Mouse (Mus musculus) brown adipose tissue, adult 24 weeks (tissue): ENCODE measurements around the gene Hypk. TPM values are rescaled to one million over a fixed set of nuclear protein-coding genes. Genes with fewer than 3 reads are reported as not detected.

ENCODE experiments used
- H3K27ac ChIP-seq: fragments of 200-500 bp; replicated peaks from 2 replicates; pipeline ENCODE4 v1.5.1; 2012; ENCODE audit warnings: low read depth, mild to moderate bottlenecking, low read length
- H3K4me1 ChIP-seq: fragments of 200-500 bp; 2 replicates; pipeline ENCODE4 v1.6.1; 2012; ENCODE audit warnings: low read length, mixed read lengths; ENCODE audit not compliant: control insufficient read depth, insufficient read depth, insufficient read length
- H3K4me3 ChIP-seq: fragments of 200-500 bp; 2 replicates; pipeline ENCODE4 v1.5.1; 2012; ENCODE audit warnings: low read depth, mild to moderate bottlenecking, low read length, moderate library complexity; ENCODE audit not compliant: insufficient read depth
- polyA plus RNA-seq: library from polyadenylated mRNA; stranded (reverse); fragments of >200 nt; gene quantifications from 2 replicates; pipeline ENCODE4 v1.2.4, GENCODE M21; 2012; ENCODE audit not compliant: missing spikeins, insufficient read depth, insufficient read length

Gene Hypk
- 114 and 117 TPM in 2 replicates for polyA plus RNA-seq

GRCm38 (mm10) chr2:121452990-121453389, at the start of gene Hypk:
Gene Hypk, plus strand, starts transcription at chr2:121453290.
- H3K27ac ChIP-seq = no peak within 1 kb of the TSS
- no peak within 1 kb of the TSS for H3K4me3 ChIP-seq
- peaks cover 3% of the 10 kb centered on the region; the same call in 1 of the 2 replicates for H3K4me1 ChIP-seq

DNA sequence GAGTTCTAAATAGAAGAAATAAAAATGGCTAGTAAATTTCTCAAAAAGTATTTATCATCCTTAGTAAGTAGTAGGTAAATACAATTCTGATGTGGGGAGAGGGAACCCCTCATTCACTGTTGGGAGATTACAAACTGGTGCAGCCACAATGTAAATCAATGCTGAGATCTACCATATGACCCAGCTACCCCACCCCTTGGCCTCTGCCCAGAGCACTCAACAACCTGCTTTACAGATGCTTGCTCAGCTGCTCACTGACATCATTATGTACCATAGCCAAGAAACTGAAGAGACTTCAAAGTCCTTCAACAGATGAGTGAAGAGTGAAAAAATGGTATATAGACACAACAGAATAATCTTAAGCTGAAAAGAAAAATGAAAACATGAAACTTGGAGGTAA, 49.8 kb upstream of the Hypk start:
- Histone ChIP-seq H3K4me1 (no peaks in the 10 kb centered on the region), H3K4me3 (no peak overlapping the region)

DNA sequence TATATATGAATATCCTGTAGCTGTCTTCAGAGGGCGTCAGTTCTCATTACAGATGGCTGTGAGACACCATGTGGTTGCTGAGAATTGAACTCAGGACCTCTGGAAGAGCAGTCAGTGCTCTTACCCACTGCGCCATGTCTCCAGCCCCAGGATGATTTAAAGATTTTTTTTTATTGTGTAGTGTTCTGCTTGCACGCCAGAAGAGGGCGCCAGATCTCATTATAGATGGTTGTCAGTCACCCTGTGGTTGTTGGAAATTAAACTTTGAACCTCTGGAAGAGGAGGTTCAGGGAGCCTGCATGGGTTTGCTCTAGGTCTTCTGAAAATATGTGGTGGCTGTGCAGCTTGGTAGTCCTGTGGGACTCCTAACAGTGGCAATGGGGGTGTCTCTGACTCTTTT, 44.9 kb upstream of the Hypk start:
- H3K27ac ChIP-seq = no peak overlapping the region
- no peaks in the 10 kb centered on the region for H3K4me1 ChIP-seq
- no peak overlapping the region for H3K4me3 ChIP-seq

More for the DNA sequence above, 49.8 kb upstream of the Hypk start:
- H3K27ac ChIP-seq = no peak overlapping the region

GRCm38 (mm10) chr2:121412843-121413386, 40.2 kb upstream of the Hypk start:
- peak overlapping the region; percentile 69 for H3K4me3 ChIP-seq
- H3K4me1 ChIP-seq = peaks cover 8% of the 10 kb centered on the region; the same call in 1 of the 2 replicates
- H3K27ac ChIP-seq = peak overlapping the region; percentile 86

- peaks cover 8% of the 10 kb centered on the region; the same call in 1 of the 2 replicates for H3K4me1 ChIP-seq
- peak within 1 kb of the TSS; percentile 98 for H3K4me3 ChIP-seq
- peak within 1 kb of the TSS; percentile 88 for H3K27ac ChIP-seq
Measured at GRCm38 (mm10) chr2:121413387-121414042, 39.6 kb upstream of the Hypk start, which contains the start of the genes Pdia3 and Catsper2. Gene Pdia3, plus strand, starts transcription at chr2:121413775. Gene Catsper2, minus strand, starts transcription at chr2:121413792.

DNA sequence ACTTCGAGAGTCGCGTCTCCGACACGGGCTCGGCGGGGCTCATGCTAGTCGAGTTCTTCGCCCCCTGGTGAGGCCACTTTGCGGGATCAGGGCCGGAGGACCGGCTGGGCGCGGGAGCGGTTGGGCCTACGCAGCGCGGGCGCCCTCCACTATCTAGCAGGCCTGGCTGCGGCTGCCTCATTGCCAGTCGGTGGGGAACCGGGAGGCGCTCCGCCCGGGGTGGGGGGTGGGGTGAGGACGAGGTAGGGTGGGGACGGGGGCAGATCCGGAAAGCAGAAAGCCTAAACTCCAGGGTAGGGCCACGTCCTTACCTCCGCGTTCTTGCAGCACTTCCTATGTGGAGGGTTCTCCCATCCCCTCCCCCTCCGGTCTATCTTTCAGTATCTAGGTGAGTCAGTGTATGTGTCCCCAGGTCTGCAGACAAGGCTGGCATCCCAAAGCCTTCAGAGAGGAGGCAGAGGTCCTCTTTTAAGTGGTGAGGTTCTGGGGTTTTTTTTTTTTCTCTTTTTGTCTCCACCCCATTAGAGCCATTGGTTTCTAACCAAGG, 38.9 kb upstream of the Hypk start:
- Histone ChIP-seq H3K27ac (peak overlapping the region; percentile 88), H3K4me1 (peaks cover 8% of the 10 kb centered on the region; the same call in 1 of the 2 replicates)

DNA sequence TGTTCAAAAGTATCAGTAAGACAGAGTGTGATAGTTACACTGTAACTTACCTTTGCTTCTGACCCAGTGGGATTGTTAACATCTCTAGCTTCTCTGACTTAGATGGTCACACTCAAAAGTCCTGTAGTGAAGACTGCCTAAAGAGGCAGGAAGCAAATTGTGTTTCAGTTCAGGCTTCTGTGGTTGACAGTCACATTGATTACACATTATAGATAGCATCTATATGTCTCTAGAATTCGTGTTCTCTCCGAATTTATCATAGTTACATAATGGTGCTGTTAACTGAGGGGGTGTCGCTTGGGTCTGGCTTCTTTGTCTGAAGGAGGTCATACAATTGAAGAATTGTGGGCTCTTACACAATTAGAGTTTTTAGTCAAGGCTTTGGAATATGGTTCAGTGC, 38.0 kb upstream of the Hypk start:
- 0 out of 2 replicates have a peak overlapping the region, but pooled peaks have one; percentile 1 for H3K4me3 ChIP-seq
- H3K27ac ChIP-seq = no peak overlapping the region
- peaks cover 8% of the 10 kb centered on the region; the same call in 1 of the 2 replicates for H3K4me1 ChIP-seq

More for the DNA sequence above, 38.9 kb upstream of the Hypk start:
- H3K4me3 ChIP-seq = peak overlapping the region; percentile 98

GRCm38 (mm10) chr2:121415591-121415990, 37.5 kb upstream of the Hypk start:
- no peak overlapping the region for H3K4me3 ChIP-seq
- H3K27ac ChIP-seq = no peak overlapping the region
- H3K4me1 ChIP-seq = peaks cover 8% of the 10 kb centered on the region; the same call in 1 of the 2 replicates

DNA sequence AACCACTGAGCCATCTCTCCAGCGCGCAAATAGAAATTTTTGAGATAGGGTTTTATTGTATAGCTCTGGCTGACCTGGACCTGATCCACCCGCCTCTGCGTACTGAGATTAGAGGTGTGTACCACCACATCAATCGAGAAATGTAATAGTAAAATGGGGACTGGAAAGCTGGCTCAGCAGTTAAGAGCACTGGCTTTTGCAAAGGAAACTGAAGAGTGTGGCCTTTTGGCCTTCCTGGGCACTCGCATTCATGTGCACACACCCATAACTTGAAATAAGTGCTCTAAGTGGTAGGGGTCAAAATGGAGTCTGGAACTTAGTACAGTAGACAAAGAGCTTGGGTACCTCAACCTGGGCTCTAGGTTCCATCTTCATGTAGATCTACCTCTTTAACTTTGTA, 36.7 kb upstream of the Hypk start:
- Histone ChIP-seq H3K27ac (no peak overlapping the region), H3K4me3 (no peak overlapping the region), H3K4me1 (peaks cover 8% of the 10 kb centered on the region; the same call in 1 of the 2 replicates)

- no peak overlapping the region for H3K27ac ChIP-seq
- no peak overlapping the region for H3K4me3 ChIP-seq
- H3K4me1 ChIP-seq = peaks cover 8% of the 10 kb centered on the region; the same call in 1 of the 2 replicates
Measured at GRCm38 (mm10) chr2:121418476-121418875, 34.6 kb upstream of the Hypk start.

DNA sequence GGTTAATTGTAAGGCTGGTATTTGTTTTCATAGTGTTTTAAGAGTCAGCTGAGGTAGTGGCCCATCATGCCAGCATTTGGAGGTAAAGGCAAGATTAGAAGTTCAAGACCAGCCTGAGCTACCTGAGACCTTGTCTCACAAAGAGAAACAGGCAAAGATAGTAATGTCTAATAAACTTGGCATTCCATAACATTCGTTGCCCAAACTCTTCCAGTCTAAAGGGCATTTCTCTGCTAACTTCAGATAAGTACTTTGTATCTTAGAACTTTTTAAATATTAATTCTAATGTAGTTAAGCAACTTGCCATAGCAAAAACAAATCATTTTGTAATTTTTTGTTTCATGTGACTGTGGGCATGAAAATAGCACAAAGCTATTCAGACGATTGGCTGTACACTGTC, 29.9 kb upstream of the Hypk start:
- H3K4me3 ChIP-seq = no peak overlapping the region
- no peaks in the 10 kb centered on the region for H3K4me1 ChIP-seq
- no peak overlapping the region for H3K27ac ChIP-seq

GRCm38 (mm10) chr2:121425890-121426289, 27.2 kb upstream of the Hypk start:
- no peak overlapping the region for H3K27ac ChIP-seq
- H3K4me1 ChIP-seq = no peaks in the 10 kb centered on the region
- H3K4me3 ChIP-seq = no peak overlapping the region

DNA sequence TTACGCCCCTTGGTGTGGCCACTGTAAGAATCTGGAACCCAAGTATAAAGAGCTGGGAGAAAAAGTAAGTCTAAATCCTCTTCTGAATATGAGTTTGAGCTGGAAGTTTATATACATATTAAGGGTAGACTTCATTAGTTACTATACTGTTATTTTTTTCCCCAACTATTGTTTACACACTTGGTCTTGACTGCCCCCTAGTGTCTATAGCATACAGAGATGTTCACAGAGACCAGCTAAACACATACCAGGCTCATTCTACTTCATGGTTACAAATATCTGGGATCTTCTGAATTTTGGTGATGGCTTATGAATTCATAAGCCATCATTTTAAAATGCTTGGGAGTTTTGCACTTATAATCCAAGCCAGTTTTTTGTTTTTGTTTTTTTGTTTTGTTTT, 18.2 kb upstream of the Hypk start:
- Histone ChIP-seq H3K4me3 (no peak overlapping the region), H3K4me1 (no peaks in the 10 kb centered on the region), H3K27ac (no peak overlapping the region)

DNA sequence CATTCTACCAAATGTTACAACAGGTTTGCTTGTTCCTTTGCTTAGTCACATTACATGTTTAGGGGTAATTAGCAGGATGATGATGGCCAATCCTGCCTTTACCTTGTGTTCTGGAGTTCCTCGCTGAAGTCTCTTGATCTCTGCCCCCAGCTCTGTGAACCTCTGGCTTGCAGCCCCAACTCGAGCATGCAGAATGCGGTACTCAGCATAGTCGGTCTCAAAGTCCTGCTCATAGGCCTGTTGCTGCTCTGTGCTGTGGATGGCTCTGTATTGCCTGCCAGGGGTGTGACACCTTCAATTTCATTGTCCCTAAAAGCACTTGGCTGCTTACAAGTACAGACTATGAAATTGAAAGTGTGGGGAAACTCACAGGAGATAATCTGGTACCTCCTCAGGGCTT, 13.3 kb upstream of the Hypk start:
- H3K4me1 ChIP-seq = 0 out of 2 replicates have a peak, but pooled peaks cover 4% of the 10 kb centered on the region
- no peak overlapping the region for H3K4me3 ChIP-seq
- no peak overlapping the region for H3K27ac ChIP-seq

GRCm38 (mm10) chr2:121440834-121441605, 12.1 kb upstream of the Hypk start:
- H3K27ac ChIP-seq = no peak overlapping the region
- no peak overlapping the region for H3K4me3 ChIP-seq
- 0 out of 2 replicates have a peak, but pooled peaks cover 4% of the 10 kb centered on the region for H3K4me1 ChIP-seq
